Mouse (Mus musculus) limb, embryonic 15.5 days (tissue): ENCODE measurements around the gene Ppil1. TPM values are rescaled to one million over a fixed set of nuclear protein-coding genes. Genes with fewer than 3 reads are reported as not detected.
"Not testable (repeated sequence)": the region's sequence is repeated elsewhere in the genome, so short reads cannot be mapped to it uniquely, and the experiment has no call there.

Experiments used
- ATAC-seq: fragments of 200-750 bp; cut with Nextera tagmentation; 2 replicates; pipeline ENCODE4 v1.8.0; 2017; ENCODE audit warnings: low read depth, moderate TSS enrichment; ENCODE audit not compliant: insufficient number of reproducible peaks, low FRiP score, low TSS enrichment
- H3K27ac ChIP-seq: fragments of 300-500 bp; sonication (generic); 2 replicates; pipeline ENCODE4 v1.5.1; 2015; ENCODE audit warnings: moderate library complexity, mild to moderate bottlenecking, inconsistent platforms
- H3K27me3 ChIP-seq: fragments of 300-500 bp; sonication (generic); 2 replicates; pipeline ENCODE4 v1.6.1; 2015; ENCODE audit warnings: inconsistent platforms
- H3K36me3 ChIP-seq: fragments of 300-500 bp; sonication (generic); 2 replicates; pipeline ENCODE4 v1.6.1; 2015; ENCODE audit warnings: inconsistent platforms
- H3K4me1 ChIP-seq: fragments of 300-500 bp; sonication (generic); 2 replicates; pipeline ENCODE4 v1.6.1; 2015; ENCODE audit warnings: inconsistent platforms
- H3K4me2 ChIP-seq: fragments of 300-500 bp; sonication (generic); 2 replicates; pipeline ENCODE4 v1.6.1; 2015; ENCODE audit warnings: mild to moderate bottlenecking, inconsistent platforms
- H3K4me3 ChIP-seq: fragments of 300-500 bp; sonication (generic); 2 replicates; pipeline ENCODE4 v1.5.1; 2015; ENCODE audit warnings: mild to moderate bottlenecking, inconsistent platforms
- H3K9ac ChIP-seq: fragments of 300-500 bp; sonication (generic); 2 replicates; pipeline ENCODE4 v1.6.1; 2015; ENCODE audit warnings: inconsistent platforms
- H3K9me3 ChIP-seq: fragments of 300-500 bp; sonication (generic); 2 replicates; pipeline ENCODE4 v1.6.1; 2016; ENCODE audit warnings: inconsistent platforms
- WGBS: fragments of 180-500 bp; shearing (Covaris S2); methylation state at CpG from one replicate; pipeline ENCODE4 v1.1.7; 2015; 5-methylcytosine and 5-hydroxymethylcytosine counted together
- polyA plus RNA-seq: library from polyadenylated mRNA; unstranded; fragments of >200 nt; fragmentation: Nextera tagmentation; extraction: Ambion mirVana; gene quantifications from 2 replicates; pipeline ENCODE4 v1.2.1, GENCODE M21; 2015

Gene Ppil1
- polyA plus RNA-seq, 1 experiment from 2014 or later = 130 TPM

GRCm38 (mm10) chr17:29260501-29260900 lies 3.5 kb downstream of the Ppil1 start:
- Histone ChIP-seq H3K27me3 (no peaks in the 10 kb centered on the region), H3K4me3 (no peak overlapping the region), H3K4me2 (no peak overlapping the region), H3K36me3 (peaks cover 52% of the 10 kb centered on the region), H3K9ac (no peak overlapping the region), H3K4me1 (peaks cover 49% of the 10 kb centered on the region), H3K9me3 (no peaks in the 10 kb centered on the region), H3K27ac (no peak overlapping the region)
- no peak for ATAC-seq
- WGBS = 93% methylated on average over 15 of the region's 15 CpGs

GRCm38 (mm10) chr17:29259489-29259888 lies 4.5 kb downstream of the Ppil1 start:
- 8% methylated on average over 3 of the region's 3 CpGs for WGBS

GRCm38 (mm10) chr17:29258921-29259320 lies 5.1 kb downstream of the Ppil1 start:
- no peak overlapping the region for H3K9ac ChIP-seq
- no peak overlapping the region for H3K4me3 ChIP-seq
- no peak overlapping the region for H3K4me2 ChIP-seq
- peaks cover 61% of the 10 kb centered on the region for H3K36me3 ChIP-seq
- no peak overlapping the region for H3K27ac ChIP-seq
- no peaks in the 10 kb centered on the region for H3K27me3 ChIP-seq
- no peak for ATAC-seq
- 96% methylated on average over 2 of the region's 2 CpGs for WGBS
- H3K4me1 ChIP-seq = peaks cover 50% of the 10 kb centered on the region
- H3K9me3 ChIP-seq = no peaks in the 10 kb centered on the region

More at GRCm38 (mm10) chr17:29259489-29259888, 4.5 kb downstream of the Ppil1 start:
- Histone ChIP-seq H3K27ac (no peak overlapping the region), H3K9ac (no peak overlapping the region), H3K36me3 (peaks cover 55% of the 10 kb centered on the region), H3K9me3 (no peaks in the 10 kb centered on the region), H3K27me3 (no peaks in the 10 kb centered on the region), H3K4me2 (no peak overlapping the region), H3K4me3 (no peak overlapping the region), H3K4me1 (peaks cover 49% of the 10 kb centered on the region)
- no peak for ATAC-seq

DNA sequence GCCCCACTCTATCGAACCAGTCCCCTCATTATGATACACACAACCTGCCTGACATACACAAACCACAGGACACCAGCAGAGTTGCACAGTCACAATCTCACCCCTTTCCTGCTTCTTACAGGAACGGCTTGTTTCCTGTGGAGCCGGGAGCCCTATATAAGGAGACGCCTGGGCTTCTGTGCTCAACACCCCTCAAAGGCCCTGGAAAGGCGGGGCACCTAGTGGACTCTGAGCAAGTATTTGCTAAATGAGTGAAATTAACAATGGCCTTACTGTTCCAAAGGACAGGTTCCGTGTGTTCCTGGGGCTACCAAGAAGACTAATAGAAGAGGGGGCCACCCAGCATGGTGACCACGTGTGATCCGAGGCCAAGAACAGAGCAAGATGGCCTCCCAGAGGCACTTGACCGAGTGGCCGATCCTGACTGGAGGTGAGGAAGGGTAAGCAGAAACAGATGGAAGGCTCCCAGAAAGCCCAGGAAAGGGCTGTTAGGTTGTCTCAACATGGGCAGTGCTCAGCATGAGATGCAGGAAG lies 5.9 kb downstream of the Ppil1 start:
- no peak overlapping the region for H3K4me2 ChIP-seq
- no peaks in the 10 kb centered on the region for H3K9me3 ChIP-seq
- no peak overlapping the region for H3K4me3 ChIP-seq
- H3K27ac ChIP-seq = peak overlapping the region; percentile 55; the same call in 1 of the 2 replicates
- peaks cover 52% of the 10 kb centered on the region for H3K4me1 ChIP-seq
- WGBS = 66% methylated on average over 10 of the region's 10 CpGs
- H3K9ac ChIP-seq = no peak overlapping the region
- ATAC-seq = no peak
- H3K36me3 ChIP-seq = peaks cover 63% of the 10 kb centered on the region
- no peaks in the 10 kb centered on the region for H3K27me3 ChIP-seq

- peaks cover 63% of the 10 kb centered on the region for H3K36me3 ChIP-seq
- H3K27me3 ChIP-seq = no peaks in the 10 kb centered on the region
- H3K4me3 ChIP-seq = no peak overlapping the region
- no peak overlapping the region for H3K9ac ChIP-seq
- H3K27ac ChIP-seq = no peak overlapping the region
- peaks cover 48% of the 10 kb centered on the region for H3K4me1 ChIP-seq
- WGBS = 92% methylated on average over 10 of the region's 10 CpGs
- no peak for ATAC-seq
- H3K9me3 ChIP-seq = no peaks in the 10 kb centered on the region
- no peak overlapping the region for H3K4me2 ChIP-seq
These were observed 6.9 kb downstream of the Ppil1 start for GRCm38 (mm10) chr17:29257001-29257511.

DNA sequence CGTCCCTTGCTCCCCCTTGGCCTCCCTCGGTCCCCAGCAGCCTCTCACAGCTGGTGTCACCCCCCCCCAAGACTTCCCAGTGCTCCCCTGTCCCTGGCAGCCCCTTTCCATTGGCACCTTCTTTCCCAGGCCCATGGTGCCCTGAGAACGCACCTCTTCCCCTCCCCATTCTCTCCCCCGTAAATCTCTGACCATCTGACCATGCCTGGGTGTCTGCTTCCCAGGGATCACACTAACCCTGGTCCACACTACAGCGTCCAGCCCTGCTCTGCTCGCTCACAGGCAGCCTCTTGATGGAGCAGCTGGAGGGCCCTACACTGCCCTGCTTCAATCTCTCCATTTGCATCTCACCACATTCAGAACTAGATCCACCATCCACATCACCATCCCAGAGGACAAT lies 7.5 kb downstream of the Ppil1 start:
- Histone ChIP-seq H3K27ac (no peak overlapping the region), H3K9ac (no peak overlapping the region), H3K4me1 (peaks cover 48% of the 10 kb centered on the region), H3K4me3 (no peak overlapping the region), H3K9me3 (no peaks in the 10 kb centered on the region), H3K4me2 (no peak overlapping the region), H3K27me3 (no peaks in the 10 kb centered on the region), H3K36me3 (peaks cover 62% of the 10 kb centered on the region)
- 78% methylated on average over 6 of the region's 6 CpGs for WGBS
- ATAC-seq = no peak

GRCm38 (mm10) chr17:29254784-29255183 lies 9.2 kb downstream of the Ppil1 start:
- not testable (repeated sequence) for ATAC-seq, H3K27ac ChIP-seq, H3K9ac ChIP-seq, H3K27me3 ChIP-seq, H3K4me2 ChIP-seq, H3K4me3 ChIP-seq, H3K9me3 ChIP-seq
- peaks cover 45% of the 10 kb centered on the region for H3K4me1 ChIP-seq
- H3K36me3 ChIP-seq = peaks cover 67% of the 10 kb centered on the region
- WGBS = 91% methylated on average over 6 of the region's 6 CpGs

GRCm38 (mm10) chr17:29253684-29254083 lies 10.3 kb downstream of the Ppil1 start:
- Histone ChIP-seq H3K4me1 (peaks cover 38% of the 10 kb centered on the region), H3K9me3 (no peaks in the 10 kb centered on the region)
- no peak for ATAC-seq

DNA sequence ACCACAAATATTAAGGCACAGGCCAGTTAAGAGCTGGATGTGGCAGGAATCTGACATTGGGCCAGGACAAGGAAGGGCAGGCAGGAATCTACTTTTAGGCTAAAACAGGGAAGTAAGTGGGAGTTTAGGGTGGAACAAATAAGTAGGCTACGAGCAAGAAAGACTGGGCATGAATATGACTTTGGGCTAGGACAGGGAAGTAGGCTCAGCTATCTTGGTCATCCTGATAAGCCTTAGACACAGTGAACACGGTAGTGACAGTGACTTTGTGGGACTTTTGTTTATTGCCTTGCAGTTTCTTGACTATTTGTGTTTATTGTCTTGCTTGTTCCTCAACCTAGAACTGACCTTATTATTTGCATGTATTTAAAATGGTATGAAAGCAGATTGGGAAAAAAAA lies 10.8 kb downstream of the Ppil1 start:
- no peak overlapping the region for H3K27ac ChIP-seq
- WGBS = 79% methylated on average over 2 of the region's 2 CpGs
- no peak overlapping the region for H3K4me3 ChIP-seq
- ATAC-seq = no peak
- no peaks in the 10 kb centered on the region for H3K27me3 ChIP-seq
- no peak overlapping the region for H3K9ac ChIP-seq
- no peaks in the 10 kb centered on the region for H3K9me3 ChIP-seq
- H3K36me3 ChIP-seq = peaks cover 64% of the 10 kb centered on the region
- peaks cover 34% of the 10 kb centered on the region for H3K4me1 ChIP-seq
- H3K4me2 ChIP-seq = no peak overlapping the region

More at GRCm38 (mm10) chr17:29253684-29254083, 10.3 kb downstream of the Ppil1 start:
- H3K4me3 ChIP-seq = no peak overlapping the region
- H3K27ac ChIP-seq = peak overlapping the region; percentile 54
- H3K9ac ChIP-seq = no peak overlapping the region
- H3K27me3 ChIP-seq = no peaks in the 10 kb centered on the region
- H3K4me2 ChIP-seq = no peak overlapping the region
- peaks cover 65% of the 10 kb centered on the region for H3K36me3 ChIP-seq
- WGBS = 60% methylated on average over 9 of the region's 9 CpGs

DNA sequence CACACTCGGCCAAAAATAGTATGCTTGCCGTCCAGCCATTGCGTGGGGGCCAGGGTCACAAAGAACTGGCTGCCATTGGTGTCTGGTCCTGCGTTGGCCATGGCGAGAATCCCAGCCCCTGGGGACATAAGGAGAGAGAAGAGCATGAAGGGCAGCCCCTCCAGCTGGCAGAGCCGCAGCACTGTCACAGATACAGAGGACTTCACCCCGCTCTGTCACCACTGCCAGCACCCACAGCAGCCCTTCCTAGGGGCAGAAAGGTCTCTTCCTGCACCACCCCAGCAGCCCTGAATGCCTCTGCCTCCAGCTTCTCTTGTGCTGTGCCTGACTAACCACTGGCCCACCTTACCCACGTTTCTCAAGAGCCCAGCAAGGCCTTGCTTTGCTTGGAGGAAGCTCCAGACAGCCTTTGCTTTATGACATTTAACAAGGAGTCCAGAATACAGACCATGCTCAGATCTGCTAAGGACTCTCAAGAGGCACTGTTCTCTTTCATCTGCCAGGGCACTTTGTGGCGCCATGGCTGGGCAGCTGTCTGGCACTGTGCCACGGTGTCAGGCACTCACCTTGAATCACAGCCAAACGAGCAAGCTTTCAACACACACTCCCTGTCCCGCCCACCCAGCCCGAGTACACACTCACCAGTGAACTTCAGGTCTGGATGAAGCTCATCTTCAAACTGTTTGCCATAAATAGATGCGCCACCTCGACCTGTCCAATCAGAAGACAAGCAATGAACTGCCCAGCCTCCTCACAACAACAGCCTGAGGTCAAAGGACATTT lies 12.2 kb downstream of the Ppil1 start:
- H3K4me3 ChIP-seq = no peak overlapping the region
- 60% methylated on average over 15 of the region's 15 CpGs for WGBS

GRCm38 (mm10) chr17:29251006-29251405 lies 13.0 kb downstream of the Ppil1 start:
- ATAC-seq, H3K4me2 ChIP-seq, H3K4me3 ChIP-seq, H3K27ac ChIP-seq, H3K27me3 ChIP-seq, H3K9me3 ChIP-seq, H3K9ac ChIP-seq: not testable (repeated sequence)
- Histone ChIP-seq H3K36me3 (peaks cover 45% of the 10 kb centered on the region), H3K4me1 (peaks cover 33% of the 10 kb centered on the region)
- 86% methylated on average over 14 of the region's 14 CpGs for WGBS

More for the DNA sequence above, 12.2 kb downstream of the Ppil1 start:
- H3K9me3 ChIP-seq = no peaks in the 10 kb centered on the region
- peaks cover 51% of the 10 kb centered on the region for H3K36me3 ChIP-seq
- H3K27me3 ChIP-seq = no peaks in the 10 kb centered on the region
- no peak overlapping the region for H3K9ac ChIP-seq
- peaks cover 28% of the 10 kb centered on the region for H3K4me1 ChIP-seq
- H3K4me2 ChIP-seq = no peak overlapping the region
- peak; percentile 38; the same call in 1 of the 2 replicates for ATAC-seq
- H3K27ac ChIP-seq = no peak overlapping the region

GRCm38 (mm10) chr17:29249512-29249911 lies 14.5 kb downstream of the Ppil1 start:
- H3K36me3 ChIP-seq = peaks cover 38% of the 10 kb centered on the region
- H3K27ac ChIP-seq = no peak overlapping the region
- no peak overlapping the region for H3K4me3 ChIP-seq
- no peaks in the 10 kb centered on the region for H3K9me3 ChIP-seq
- H3K4me2 ChIP-seq = no peak overlapping the region
- WGBS = 59% methylated on average over 9 of the region's 9 CpGs
- H3K4me1 ChIP-seq = peaks cover 46% of the 10 kb centered on the region
- no peak overlapping the region for H3K9ac ChIP-seq
- ATAC-seq = no peak
- no peaks in the 10 kb centered on the region for H3K27me3 ChIP-seq
